Mouse (Mus musculus) embryonic facial prominence, embryonic 12.5 days (tissue): ENCODE data around the gene Mapt. TPM values are rescaled to one million over a fixed set of nuclear protein-coding genes. Genes with fewer than 3 reads are reported as not detected.

ENCODE experiments used
- ATAC-seq: fragments of 200-750 bp; cut with Nextera tagmentation; 2 replicates; pipeline ENCODE4 v1.8.0; 2017; ENCODE audit not compliant: insufficient number of reproducible peaks, insufficient read depth, low FRiP score, low TSS enrichment
- H3K27ac ChIP-seq: fragments of 300-500 bp; sonication (generic); 2 replicates; pipeline ENCODE4 v1.5.1; 2016; ENCODE audit warnings: mild to moderate bottlenecking
- H3K27me3 ChIP-seq: fragments of 300-500 bp; sonication (generic); 2 replicates; pipeline ENCODE4 v1.6.1; 2016; ENCODE audit warnings: mild to moderate bottlenecking, moderate library complexity
- H3K36me3 ChIP-seq: fragments of 300-500 bp; sonication (generic); 2 replicates; pipeline ENCODE4 v1.6.1; 2016; ENCODE audit warnings: mild to moderate bottlenecking
- H3K4me1 ChIP-seq: fragments of 300-500 bp; sonication (generic); 2 replicates; pipeline ENCODE4 v1.6.1; 2016
- H3K4me2 ChIP-seq: fragments of 300-500 bp; sonication (generic); replicated peaks from 2 replicates; pipeline ENCODE4 v1.6.1; 2016; ENCODE audit warnings: mild to moderate bottlenecking, moderate library complexity
- H3K4me3 ChIP-seq: fragments of 300-500 bp; sonication (generic); 2 replicates; pipeline ENCODE4 v1.5.1; 2016; ENCODE audit warnings: mild to moderate bottlenecking
- H3K9ac ChIP-seq: fragments of 300-500 bp; sonication (generic); 2 replicates; pipeline ENCODE4 v1.6.1; 2016; ENCODE audit warnings: mild to moderate bottlenecking, moderate library complexity
- H3K9me3 ChIP-seq: fragments of 300-500 bp; sonication (generic); 2 replicates; pipeline ENCODE4 v1.6.1; 2016; ENCODE audit warnings: mild to moderate bottlenecking, moderate library complexity
- WGBS: fragments of 180-500 bp; shearing (Covaris S2); methylation state at CpG from one replicate; pipeline ENCODE4 v1.1.7; 2016; 5-methylcytosine and 5-hydroxymethylcytosine counted together
- microRNA-seq: library from miRNA; unstranded; fragments of <30 nt; microRNA quantifications from one replicate; pipeline ENCODE4, GENCODE M21; 2017
- polyA plus RNA-seq: library from polyadenylated mRNA; unstranded; fragments of >200 nt; fragmentation: Nextera tagmentation; extraction: Ambion mirVana; gene quantifications from 2 replicates; pipeline ENCODE4 v1.2.1, GENCODE M21; 2016

The Mapt gene
- polyA plus RNA-seq, 1 experiment from 2014 or later: 24.1 TPM

- Histone ChIP-seq H3K4me3 (no peak overlapping the region), H3K27ac (no peak overlapping the region), H3K36me3 (peaks cover 13% of the 10 kb centered on the region; the same call in 1 of the 2 replicates), H3K9ac (no peak overlapping the region), H3K4me1 (no peaks in the 10 kb centered on the region), H3K9me3 (no peaks in the 10 kb centered on the region), H3K27me3 (no peaks in the 10 kb centered on the region), H3K4me2 (no peak overlapping the region)
- 89% methylated on average over 2 of the region's 2 CpGs for WGBS
- ATAC-seq: no peak
These were observed 132.8 kb downstream of the Mapt start for GRCm38 (mm10) chr11:104363823-104364600.

GRCm38 (mm10) chr11:104367486-104368190 is 136.4 kb downstream of the Mapt start:
- Histone ChIP-seq H3K4me1 (no peaks in the 10 kb centered on the region), H3K27ac (no peak overlapping the region), H3K36me3 (peaks cover 12% of the 10 kb centered on the region), H3K9me3 (no peaks in the 10 kb centered on the region), H3K4me3 (no peak overlapping the region), H3K9ac (no peak overlapping the region), H3K27me3 (no peaks in the 10 kb centered on the region), H3K4me2 (no peak overlapping the region)
- 90% methylated on average over 5 of the region's 5 CpGs for WGBS
- no peak for ATAC-seq

- peaks cover 18% of the 10 kb centered on the region for H3K36me3 ChIP-seq
- H3K9me3 ChIP-seq: no peaks in the 10 kb centered on the region
- no peak overlapping the region for H3K4me2 ChIP-seq
- H3K27ac ChIP-seq: no peak overlapping the region
- 87% methylated on average over 3 of the region's 3 CpGs for WGBS
- H3K9ac ChIP-seq: no peak overlapping the region
- no peaks in the 10 kb centered on the region for H3K27me3 ChIP-seq
- H3K4me3 ChIP-seq: no peak overlapping the region
- no peak for ATAC-seq
- H3K4me1 ChIP-seq: no peaks in the 10 kb centered on the region
These were observed 145.1 kb downstream of the Mapt start for GRCm38 (mm10) chr11:104376291-104376690.

- no peak overlapping the region for H3K4me3 ChIP-seq
- H3K27ac ChIP-seq: no peak overlapping the region
- 70% methylated on average over 1 of the region's 1 CpGs for WGBS
- H3K27me3 ChIP-seq: no peaks in the 10 kb centered on the region
- H3K4me1 ChIP-seq: no peaks in the 10 kb centered on the region
- no peak overlapping the region for H3K4me2 ChIP-seq
- no peaks in the 10 kb centered on the region for H3K9me3 ChIP-seq
- no peak overlapping the region for H3K9ac ChIP-seq
- peaks cover 3% of the 10 kb centered on the region; the same call in 1 of the 2 replicates for H3K36me3 ChIP-seq
- no peak for ATAC-seq
These were observed 148.4 kb downstream of the Mapt start for GRCm38 (mm10) chr11:104379635-104380034.

Small RNA genes lying within 50 kb of the gene (microRNA-seq; reads per million reads assigned to microRNA genes)
- gene Gm47310: not detected

Other genes with a start within 250 kb of the Mapt start
- 0.36 and 0.47 TPM in 2 replicates for gene Crhr1, start 98.5 kb upstream of the Mapt start, polyA plus RNA-seq
- gene Sppl2c, start 45.1 kb upstream of the Mapt start, polyA plus RNA-seq: not detected in 2 replicates
- 29.7 and 33.3 TPM in 2 replicates for gene Kansl1, start 237.5 kb downstream of the Mapt start, polyA plus RNA-seq